Comparison of ENCODE assay signal across 8 mouse cellular contexts in genomic region chr1:60565931-60566630, GRCm38 (mm10). TPM values are rescaled to one million over a fixed set of nuclear protein-coding genes. Genes with fewer than 3 reads are reported as not detected.
DNase-seq lines count a peak whose midpoint lies in the region; ATAC-seq and TF ChIP-seq lines count a peak whose summit lies in the region.

No protein-coding gene starts in this region.

- H3K9ac ChIP-seq in heart, embryonic 14.5 days (ENCODE audit: low read length) = peak overlapping the region; percentile 99

- no peaks in the 10 kb centered on the region for H3K9me3 ChIP-seq in heart, embryonic 14.5 days (ENCODE audit: control insufficient read depth, low read length)

- H3K27me3 ChIP-seq in heart, embryonic 14.5 days (ENCODE audit: control insufficient read depth, insufficient read depth, low read length) = no peaks in the 10 kb centered on the region

- no peak for TF ChIP-seq CTCF in cortical plate, adult 2 months (IDR thresholded peaks at IDR 0.05; ENCODE audit: extremely low read depth, insufficient read depth, low read length)

- ATAC-seq in heart, embryonic 14.5 days (ENCODE audit: insufficient number of reproducible peaks, insufficient read depth, low FRiP score, low read depth) = peak; percentile 55

- peak overlapping the region; percentile 99 for H3K27ac ChIP-seq in cortical plate, adult 2 months (ENCODE audit: insufficient read depth, low read length)
- peak overlapping the region; percentile 84 to 98 for H3K27ac ChIP-seq in heart, embryonic 14.5 days (replicated peaks in 1 of 2; ENCODE audit: control insufficient read depth in 1 of 2, insufficient read depth in 1 of 2, low read depth in 2 of 2, low read length in 2 of 2)

- peak overlapping the region; percentile 78 for H3K4me2 ChIP-seq in heart, embryonic 14.5 days (ENCODE audit: low read length)

- TF ChIP-seq POLR2A in cortical plate, adult 2 months (IDR thresholded peaks at IDR 0.05; ENCODE audit: extremely low read depth, insufficient read depth, low read length) = no peak

- peak overlapping the region; percentile 79 for H3K4me3 ChIP-seq in cortical plate, adult 2 months (ENCODE audit: insufficient read depth, low read length)
- peak overlapping the region; percentile 94 to 99 for H3K4me3 ChIP-seq in heart, embryonic 14.5 days (ENCODE audit: control insufficient read depth in 1 of 2, insufficient read depth in 1 of 2, low read depth in 1 of 2, low read length in 2 of 2)

- H3K36me3 ChIP-seq in heart, embryonic 14.5 days (ENCODE audit: control insufficient read depth, insufficient read depth, low read length) = peaks cover 6% of the 10 kb centered on the region

- peak; percentile 66 for DNase-seq in adrenal gland, postnatal 10 days
- no peak for DNase-seq in adrenal gland, adult 18-20 months (ENCODE audit: low spot score in 2 of 2)
- DNase-seq in 3T3-L1 (ENCODE audit: low read depth, low spot score) = peak; percentile 52
- peak; percentile 29 for DNase-seq in layer of hippocampus, adult 9-11 months
- DNase-seq in lung, postnatal 14 days = peak; percentile 55
- DNase-seq in right cerebral cortex, postnatal 14 days = peak; percentile 40

- H3K4me1 ChIP-seq in cortical plate, adult 2 months (ENCODE audit: control insufficient read depth, insufficient read depth, low read length) = 0 out of 2 replicates have a peak, but pooled peaks cover 1% of the 10 kb centered on the region
- peaks cover 3 to 22% of the 10 kb centered on the region in 2 experiments; a peak in 3 of 4 replicates for H3K4me1 ChIP-seq in heart, embryonic 14.5 days (ENCODE audit: control insufficient read depth in 2 of 2, insufficient read depth in 2 of 2, low read length in 2 of 2)

- under 1% methylated on average over 54 of the region's 56 CpGs for WGBS in heart, embryonic 14.5 days

RNA-seq across cellular contexts. Expression of gene Raph1, which starts 0.8 kb away (rescaled TPM):
- 10 to 100 TPM; 87.3 to 96.3 TPM for total RNA-seq in adrenal gland, postnatal 10 days (2021)
- total RNA-seq in adrenal gland, adult 18-20 months (2021) = 100 to 1,000 TPM; 141 to 212 TPM
- 18.3 and 18.5 TPM in 2 replicates for polyA plus RNA-seq in cortical plate, adult 2 months (2012; rRNA removed)
- polyA plus RNA-seq in heart, embryonic 14.5 days (2014; fragmentation: Nextera tagmentation; extraction: Ambion mirVana) = 65.7 and 68.7 TPM in 2 replicates

Comparison
In these comparisons a context has a peak if more than half of its experiments do, and no peak if none do; other contexts are left out.
1. DNase-seq: peak in adrenal gland, postnatal 10 days (single experiment), 3T3-L1 (single experiment), layer of hippocampus, adult 9-11 months (single experiment), lung, postnatal 14 days (single experiment) and right cerebral cortex, postnatal 14 days (single experiment); none in adrenal gland, adult 18-20 months (0 of 2).